Mouse (Mus musculus) hindbrain, postnatal 0 days (tissue): ENCODE results near the gene Per1. TPM values are rescaled to one million over a fixed set of nuclear protein-coding genes. Genes with fewer than 3 reads are reported as not detected.
A peak's percentile ranks its signal among the peaks of the same experiment; 100 is the strongest.

Source experiments
- ATAC-seq: fragments of 200-750 bp; cut with Nextera tagmentation; 2 replicates; pipeline ENCODE4 v1.8.0; 2017; ENCODE audit warnings: mild to moderate bottlenecking, moderate TSS enrichment, moderate library complexity
- DNase-seq: peaks from one replicate; pipeline ENCODE4 v3.0.0-alpha.2; 2015; ENCODE audit warnings: low spot score
- H3K27ac ChIP-seq: fragments of 300-500 bp; sonication (generic); 2 replicates; pipeline ENCODE4 v1.5.1; 2014; ENCODE audit warnings: mild to moderate bottlenecking
- H3K27me3 ChIP-seq: fragments of 300-500 bp; sonication (generic); 2 replicates; pipeline ENCODE4 v1.6.1; 2014; ENCODE audit warnings: low read length, mixed read lengths; ENCODE audit not compliant: insufficient read depth
- H3K36me3 ChIP-seq: fragments of 300-500 bp; sonication (generic); 2 replicates; pipeline ENCODE4 v1.6.1; 2014; ENCODE audit warnings: low read length, mixed read lengths; ENCODE audit not compliant: insufficient read depth
- H3K4me1 ChIP-seq: fragments of 300-500 bp; sonication (generic); 2 replicates; pipeline ENCODE4 v1.6.1; 2014; ENCODE audit warnings: antibody characterized with exemption, low read length, mixed read lengths; ENCODE audit not compliant: insufficient read depth
- H3K4me2 ChIP-seq: fragments of 300-500 bp; sonication (generic); 2 replicates; pipeline ENCODE4 v1.6.1; 2014; ENCODE audit warnings: low read depth, mild to moderate bottlenecking, low read length, moderate library complexity, mixed read lengths
- H3K4me3 ChIP-seq: fragments of 300-500 bp; sonication (generic); 2 replicates; pipeline ENCODE4 v1.5.1; 2014; ENCODE audit warnings: low read length
- H3K9ac ChIP-seq: fragments of 300-500 bp; sonication (generic); replicated peaks from 2 replicates; pipeline ENCODE4 v1.6.1; 2014; ENCODE audit warnings: mild to moderate bottlenecking, low read length, moderate library complexity, mixed read lengths
- H3K9me3 ChIP-seq: fragments of 300-500 bp; sonication (generic); 2 replicates; pipeline ENCODE4 v1.6.1; 2016; ENCODE audit warnings: low read length, mixed read lengths
- CTCF ChIP-seq: IDR thresholded peaks from 2 replicates; pipeline ENCODE4 v1.5.1; 2016; ENCODE audit warnings: antibody characterized with exemption, control low read depth, low read depth
- WGBS: fragments of 180-500 bp; shearing (Covaris S2); extraction: QIAGEN DNeasy Blood & Tissue Kit; methylation state at CpG from one replicate; pipeline ENCODE4 v1.1.7; 2014; 5-methylcytosine and 5-hydroxymethylcytosine counted together
- polyA plus RNA-seq: library from polyadenylated mRNA; unstranded; fragments of >200 nt; fragmentation: Nextera tagmentation; extraction: Ambion mirVana; gene quantifications from 2 replicates; pipeline ENCODE4 v1.2.1, GENCODE M21; 2015
- total RNA-seq: library from RNA; depleted of rRNA; stranded (reverse); fragments of >200 nt; gene quantifications from 2 replicates; pipeline ENCODE4 v1.2.3, GENCODE M21; 2014

The Per1 gene
- total and polyA plus RNA-seq, 2 experiments from 2014 or later = 15.9 to 27.1 TPM

DNA sequence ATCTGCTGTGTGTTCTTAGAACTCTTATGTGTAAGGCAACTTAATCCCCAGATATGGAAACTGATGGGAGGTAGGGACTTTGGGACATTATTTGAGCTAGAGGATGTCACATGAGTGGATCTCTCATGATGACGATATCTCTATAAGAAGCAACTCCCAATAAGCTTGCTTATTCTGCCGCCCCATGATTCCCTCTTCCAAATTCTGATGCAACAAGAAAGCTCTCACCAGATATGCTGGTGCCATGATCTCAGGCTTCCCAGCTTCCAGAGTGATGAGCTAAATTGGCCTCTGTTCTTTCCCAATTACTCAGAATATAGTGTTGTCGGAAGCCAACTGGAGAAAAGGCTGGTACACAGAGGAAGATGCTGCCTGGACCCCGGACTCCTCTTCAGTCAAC lies 16.8 kb downstream of the Per1 start:
- peak; percentile 24 for DNase-seq
- no peaks in the 10 kb centered on the region for H3K4me1 ChIP-seq
- H3K36me3 ChIP-seq = peaks cover 27% of the 10 kb centered on the region
- no peak overlapping the region for H3K4me3 ChIP-seq
- H3K9ac ChIP-seq = no peak overlapping the region
- 62% methylated on average over 4 of the region's 4 CpGs for WGBS
- TF ChIP-seq CTCF = no peak
- no peak for ATAC-seq
- H3K9me3 ChIP-seq = no peaks in the 10 kb centered on the region
- H3K27me3 ChIP-seq = no peaks in the 10 kb centered on the region
- H3K27ac ChIP-seq = no peak overlapping the region
- peak overlapping the region; percentile 10; the same call in 1 of the 2 replicates for H3K4me2 ChIP-seq

DNA sequence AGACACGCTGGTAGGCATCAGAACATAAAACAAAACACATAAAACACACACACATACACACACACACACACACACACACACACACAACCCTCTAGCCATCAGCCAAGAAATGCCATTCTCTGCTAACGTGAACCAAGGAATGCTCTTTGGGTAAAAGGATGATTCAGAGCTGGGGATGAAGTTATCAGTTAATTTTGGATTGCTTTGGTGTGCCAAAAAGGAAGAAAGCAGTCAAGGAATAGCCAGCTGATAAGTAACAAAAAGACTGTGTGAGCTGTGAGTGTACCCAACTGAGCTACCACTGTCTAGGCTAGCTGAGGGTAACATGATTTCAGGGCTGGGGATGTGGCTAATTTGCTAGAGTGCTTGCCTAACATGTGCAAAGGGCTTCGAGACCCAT lies 19.0 kb downstream of the Per1 start:
- Histone ChIP-seq H3K4me3 (no peak overlapping the region), H3K4me1 (no peaks in the 10 kb centered on the region), H3K36me3 (peaks cover 6% of the 10 kb centered on the region; the same call in 1 of the 2 replicates), H3K27ac (no peak overlapping the region), H3K27me3 (no peaks in the 10 kb centered on the region), H3K9ac (no peak overlapping the region), H3K9me3 (no peaks in the 10 kb centered on the region), H3K4me2 (no peak overlapping the region)
- DNase-seq (no peak), ATAC-seq (no peak)
- WGBS = 70% methylated on average over 3 of the region's 3 CpGs
- TF ChIP-seq CTCF = no peak

DNA sequence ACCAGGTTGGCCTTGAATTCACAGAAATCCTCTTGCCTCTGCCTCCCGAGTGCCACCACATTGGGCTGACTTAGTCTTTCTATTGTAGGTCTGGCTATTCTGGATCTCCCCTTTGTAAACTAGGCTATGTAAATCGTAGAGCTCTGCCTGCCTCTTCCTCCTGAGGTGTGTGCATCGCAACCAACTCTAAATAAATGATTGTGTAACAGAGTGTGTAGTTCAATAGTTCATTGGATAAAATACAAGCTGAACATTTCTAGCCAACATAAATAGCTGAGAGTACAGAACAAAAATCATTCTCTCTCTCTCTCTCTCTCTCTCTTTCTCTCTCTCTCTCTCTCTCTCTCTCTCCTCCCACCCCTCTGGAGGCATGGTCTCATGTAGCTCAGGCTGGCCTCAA lies 19.6 kb downstream of the Per1 start:
- 80% methylated on average over 3 of the region's 3 CpGs for WGBS
- no peaks in the 10 kb centered on the region for H3K9me3 ChIP-seq
- H3K27me3 ChIP-seq = no peaks in the 10 kb centered on the region
- H3K27ac ChIP-seq = no peak overlapping the region
- H3K4me1 ChIP-seq = no peaks in the 10 kb centered on the region
- ATAC-seq (no peak), DNase-seq (no peak)
- no peak overlapping the region for H3K9ac ChIP-seq
- no peak overlapping the region for H3K4me2 ChIP-seq
- 0 out of 2 replicates have a peak, but pooled peaks cover under 1% of the 10 kb centered on the region for H3K36me3 ChIP-seq
- TF ChIP-seq CTCF = no peak
- H3K4me3 ChIP-seq = no peak overlapping the region

DNA sequence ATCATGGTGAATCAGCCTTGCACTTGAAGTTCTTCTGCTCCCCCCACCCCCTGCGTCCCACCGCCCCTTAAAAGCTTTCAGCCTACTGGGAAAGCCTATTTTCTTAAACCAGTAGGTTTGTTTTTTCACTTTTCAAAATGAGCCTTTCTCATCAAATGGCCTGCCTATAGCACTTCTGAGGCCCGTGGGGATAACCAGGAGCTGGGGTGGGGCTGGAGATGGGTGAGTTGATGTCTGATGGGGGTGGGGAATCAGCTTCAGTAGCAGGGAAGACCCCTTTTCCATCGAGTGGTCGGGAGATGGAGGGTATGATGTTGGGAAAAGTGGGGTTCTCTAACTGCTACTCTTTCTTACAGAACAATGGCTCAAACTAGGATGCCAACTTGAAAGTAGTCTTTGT lies 21.8 kb downstream of the Per1 start:
- H3K9ac ChIP-seq = no peak overlapping the region
- ATAC-seq = no peak

DNA sequence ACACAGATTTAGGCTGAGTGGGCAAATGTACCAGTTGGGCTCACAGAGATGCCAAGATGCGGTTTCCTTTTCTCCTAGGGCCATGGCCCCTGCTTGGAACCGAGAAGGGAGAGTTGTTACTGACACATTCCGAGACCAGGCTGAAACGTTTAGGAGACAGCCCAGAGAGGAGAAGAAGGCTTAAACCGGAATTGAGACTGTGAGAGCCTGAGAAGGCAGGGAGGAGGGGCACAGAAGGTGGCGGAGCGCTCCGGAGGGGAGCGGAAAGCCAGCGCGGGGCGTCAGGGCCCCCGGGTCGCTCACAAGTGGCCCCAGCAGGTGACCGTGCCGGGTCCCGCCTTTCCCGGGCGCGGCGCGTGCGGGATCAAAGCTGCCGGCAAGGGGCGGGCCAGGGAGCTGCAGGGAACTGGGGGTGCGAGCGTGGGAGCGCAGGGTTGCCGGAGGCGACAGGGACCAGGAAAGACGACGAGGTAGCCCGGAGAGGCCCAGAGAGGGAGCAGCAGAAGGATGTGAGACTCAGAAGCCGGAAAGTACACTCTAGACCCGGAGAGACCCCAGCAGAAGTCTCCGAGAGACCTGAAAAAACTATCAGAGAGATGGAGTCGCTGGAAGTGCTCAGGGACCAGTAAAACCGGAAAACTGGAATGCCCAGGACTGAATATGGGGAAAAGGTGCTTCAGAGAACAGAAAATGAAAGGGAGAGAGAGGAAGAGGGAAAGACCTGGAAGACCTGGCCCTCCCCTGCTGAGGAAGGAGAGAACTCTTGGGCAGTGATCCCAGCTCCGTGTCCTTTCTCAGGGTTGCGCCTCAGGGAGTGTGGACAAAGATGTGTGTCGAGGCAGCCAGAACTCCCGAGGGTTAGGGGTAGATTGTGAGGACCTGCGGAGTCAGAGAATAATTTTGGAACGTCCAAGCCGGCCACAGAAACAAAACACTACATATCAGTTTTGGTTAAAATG lies 23.0 kb downstream of the Per1 start:
- DNase-seq = peak; percentile 48
- H3K4me1 ChIP-seq = peaks cover 15% of the 10 kb centered on the region
- WGBS = under 1% methylated on average over 45 of the region's 45 CpGs

More for the DNA sequence above, 21.8 kb downstream of the Per1 start:
- peaks cover 15% of the 10 kb centered on the region for H3K4me1 ChIP-seq
- no peaks in the 10 kb centered on the region for H3K27me3 ChIP-seq
- TF ChIP-seq CTCF = no peak
- H3K4me2 ChIP-seq = peak overlapping the region; percentile 97
- 0 out of 2 replicates have a peak overlapping the region, but pooled peaks have one; percentile 78 for H3K27ac ChIP-seq
- H3K4me3 ChIP-seq = 0 out of 2 replicates have a peak overlapping the region, but pooled peaks have one; percentile 83
- no peaks in the 10 kb centered on the region for H3K9me3 ChIP-seq
- 58% methylated on average over 5 of the region's 5 CpGs for WGBS
- no peak for DNase-seq
- no peaks in the 10 kb centered on the region for H3K36me3 ChIP-seq

DNA sequence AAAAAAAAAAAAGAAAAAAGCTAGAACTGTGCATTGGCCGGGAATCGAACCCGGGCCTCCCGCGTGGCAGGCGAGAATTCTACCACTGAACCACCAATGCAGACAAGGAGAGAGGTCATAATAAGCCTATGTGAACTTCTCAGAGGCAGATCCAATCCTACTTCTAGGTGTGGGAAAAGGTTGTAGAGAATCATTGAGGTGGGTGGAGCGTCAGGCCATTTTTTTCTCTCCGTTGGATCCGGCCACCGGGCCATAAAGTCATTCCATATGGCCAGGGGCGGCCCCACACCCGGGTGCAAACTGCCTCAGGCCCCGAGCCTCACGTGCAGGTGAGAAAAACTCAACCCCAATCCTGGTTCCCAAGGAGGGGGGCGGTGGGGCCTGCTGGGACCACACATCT lies 23.7 kb downstream of the Per1 start:
- H3K9me3 ChIP-seq = no peaks in the 10 kb centered on the region
- H3K4me2 ChIP-seq = peak overlapping the region; percentile 97
- under 1% methylated on average over 15 of the region's 15 CpGs for WGBS
- peak overlapping the region; percentile 83 for H3K4me3 ChIP-seq
- peaks cover 15% of the 10 kb centered on the region for H3K4me1 ChIP-seq
- no peak overlapping the region for H3K27ac ChIP-seq
- H3K27me3 ChIP-seq = no peaks in the 10 kb centered on the region
- DNase-seq (peak; percentile 92), ATAC-seq (peak; percentile 28; the same call in 1 of the 2 replicates)
- no peaks in the 10 kb centered on the region for H3K36me3 ChIP-seq
- no peak overlapping the region; the same call in 1 of the 2 replicates for H3K9ac ChIP-seq
- no peak for TF ChIP-seq CTCF

More for the DNA sequence above, 23.0 kb downstream of the Per1 start:
- Histone ChIP-seq H3K9ac (peak overlapping the region; percentile 78), H3K27me3 (no peaks in the 10 kb centered on the region), H3K4me3 (peak overlapping the region; percentile 83), H3K36me3 (no peaks in the 10 kb centered on the region), H3K27ac (peak overlapping the region; percentile 78), H3K9me3 (no peaks in the 10 kb centered on the region), H3K4me2 (peak overlapping the region; percentile 97)
- ATAC-seq = 0 out of 2 replicates have a peak, but pooled peaks have one; percentile 10
- TF ChIP-seq CTCF = no peak
